Mouse (Mus musculus) midbrain, embryonic 13.5 days (tissue): ENCODE data around the gene Perm1. TPM values are rescaled to one million over a fixed set of nuclear protein-coding genes. Genes with fewer than 3 reads are reported as not detected.
A peak's percentile ranks its signal among the peaks of the same experiment; 100 is the strongest.

ENCODE experiments used
- ATAC-seq: fragments of 200-750 bp; cut with Nextera tagmentation; 2 replicates; pipeline ENCODE4 v1.8.0; 2017; ENCODE audit warnings: mild to moderate bottlenecking, moderate TSS enrichment, moderate library complexity
- H3K27ac ChIP-seq: fragments of 300-500 bp; sonication (generic); 2 replicates; pipeline ENCODE4 v1.5.1; 2015; ENCODE audit warnings: inconsistent platforms, mild to moderate bottlenecking, moderate library complexity
- H3K27me3 ChIP-seq: fragments of 300-500 bp; sonication (generic); 2 replicates; pipeline ENCODE4 v1.6.1; 2015; ENCODE audit warnings: mild to moderate bottlenecking, inconsistent platforms
- H3K36me3 ChIP-seq: fragments of 300-500 bp; sonication (generic); 2 replicates; pipeline ENCODE4 v1.6.1; 2015; ENCODE audit warnings: mild to moderate bottlenecking, inconsistent platforms
- H3K4me1 ChIP-seq: fragments of 300-500 bp; sonication (generic); replicated peaks from 2 replicates; pipeline ENCODE4 v1.6.1; 2015; ENCODE audit warnings: inconsistent platforms
- H3K4me2 ChIP-seq: fragments of 300-500 bp; sonication (generic); replicated peaks from 2 replicates; pipeline ENCODE4 v1.6.1; 2015; ENCODE audit warnings: moderate library complexity, mild to moderate bottlenecking, inconsistent platforms
- H3K4me3 ChIP-seq: fragments of 300-500 bp; sonication (generic); replicated peaks from 2 replicates; pipeline ENCODE4 v1.5.1; 2015; ENCODE audit warnings: mild to moderate bottlenecking, inconsistent platforms
- H3K9ac ChIP-seq: fragments of 300-500 bp; sonication (generic); replicated peaks from 2 replicates; pipeline ENCODE4 v1.6.1; 2015; ENCODE audit warnings: mild to moderate bottlenecking, inconsistent platforms
- H3K9me3 ChIP-seq: fragments of 300-500 bp; sonication (generic); 2 replicates; pipeline ENCODE4 v1.6.1; 2016; ENCODE audit warnings: mild to moderate bottlenecking, inconsistent platforms
- WGBS: fragments of 180-500 bp; shearing (Covaris S2); methylation state at CpG from one replicate; pipeline ENCODE4 v1.1.7; 2015; 5-methylcytosine and 5-hydroxymethylcytosine counted together
- polyA plus RNA-seq: library from polyadenylated mRNA; unstranded; fragments of >200 nt; fragmentation: Nextera tagmentation; extraction: Ambion mirVana; gene quantifications from 2 replicates; pipeline ENCODE4 v1.2.1, GENCODE M21; 2015

Gene Perm1
- polyA plus RNA-seq, 1 experiment from 2014 or later = 2.5 TPM

DNA sequence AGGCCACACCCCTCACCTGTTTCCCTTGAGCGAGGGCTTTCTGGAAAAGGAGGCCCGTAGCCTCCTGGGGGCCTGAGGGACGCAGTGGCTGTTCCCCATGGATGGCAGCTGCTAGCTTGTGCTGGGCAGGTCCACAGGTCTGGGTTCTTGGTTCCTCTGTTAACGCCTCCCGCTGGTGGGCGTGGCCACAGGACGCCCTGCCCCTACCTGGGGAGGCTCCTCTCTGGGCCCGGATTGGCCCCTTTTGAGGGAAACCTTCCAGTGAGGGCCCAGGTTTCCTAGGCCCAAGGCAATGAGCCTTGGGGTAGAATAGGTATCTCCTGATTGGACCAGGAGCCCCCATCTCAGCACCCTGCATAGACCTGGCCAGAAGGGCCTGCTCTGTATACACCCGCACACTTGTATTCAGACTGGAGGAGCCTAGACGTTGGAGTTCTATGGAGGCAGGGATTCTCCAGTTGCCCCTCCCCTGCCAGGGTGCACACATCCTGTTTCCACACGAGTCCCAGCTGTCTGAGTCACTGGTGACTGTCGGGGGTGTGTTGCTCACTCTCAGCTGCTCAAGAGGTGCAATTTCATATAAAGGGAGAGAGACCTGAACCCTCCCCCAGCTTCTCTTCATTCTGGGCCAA is 12.8 kb downstream of the Perm1 start:
- Histone ChIP-seq H3K9me3 (no peaks in the 10 kb centered on the region), H3K27me3 (no peaks in the 10 kb centered on the region), H3K4me1 (peaks cover 11% of the 10 kb centered on the region), H3K27ac (no peak overlapping the region), H3K9ac (no peak overlapping the region), H3K4me3 (no peak overlapping the region), H3K4me2 (0 out of 2 replicates have a peak overlapping the region, but pooled peaks have one; percentile 0), H3K36me3 (peaks cover 47% of the 10 kb centered on the region)
- 32% methylated on average over 12 of the region's 12 CpGs for WGBS
- peak; percentile 37 for ATAC-seq

DNA sequence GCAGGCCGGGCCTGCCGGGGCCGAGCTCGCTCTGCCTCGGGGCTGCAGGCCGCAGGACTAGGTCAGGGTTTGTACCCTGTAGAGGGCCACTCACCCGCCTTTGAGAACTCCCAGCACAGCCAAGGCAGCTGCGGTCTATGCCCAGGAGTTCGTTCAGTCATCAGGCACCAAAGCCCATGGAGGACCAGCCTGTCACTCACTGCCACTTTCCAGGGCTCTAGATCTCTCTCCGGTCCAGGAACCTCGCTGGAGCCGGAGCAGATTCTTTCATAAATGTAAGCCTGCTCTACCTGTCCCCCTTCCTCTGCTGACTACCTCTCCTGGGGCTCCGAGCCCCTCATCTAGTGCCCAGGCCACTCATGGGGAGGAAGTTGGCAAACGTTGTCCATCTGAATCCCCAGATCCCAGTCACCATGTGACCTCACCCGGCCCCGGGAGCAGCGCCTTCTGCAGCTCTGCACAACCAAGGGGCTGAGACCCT is 18.4 kb downstream of the Perm1 start:
- Histone ChIP-seq H3K4me2 (peak overlapping the region; percentile 83), H3K27me3 (no peaks in the 10 kb centered on the region), H3K4me1 (peaks cover 22% of the 10 kb centered on the region), H3K36me3 (peaks cover 58% of the 10 kb centered on the region), H3K4me3 (peak overlapping the region; percentile 92), H3K27ac (peak overlapping the region; percentile 91), H3K9me3 (no peaks in the 10 kb centered on the region), H3K9ac (peak overlapping the region; percentile 81)
- 2% methylated on average over 17 of the region's 17 CpGs for WGBS
- peak; percentile 36 for ATAC-seq

DNA sequence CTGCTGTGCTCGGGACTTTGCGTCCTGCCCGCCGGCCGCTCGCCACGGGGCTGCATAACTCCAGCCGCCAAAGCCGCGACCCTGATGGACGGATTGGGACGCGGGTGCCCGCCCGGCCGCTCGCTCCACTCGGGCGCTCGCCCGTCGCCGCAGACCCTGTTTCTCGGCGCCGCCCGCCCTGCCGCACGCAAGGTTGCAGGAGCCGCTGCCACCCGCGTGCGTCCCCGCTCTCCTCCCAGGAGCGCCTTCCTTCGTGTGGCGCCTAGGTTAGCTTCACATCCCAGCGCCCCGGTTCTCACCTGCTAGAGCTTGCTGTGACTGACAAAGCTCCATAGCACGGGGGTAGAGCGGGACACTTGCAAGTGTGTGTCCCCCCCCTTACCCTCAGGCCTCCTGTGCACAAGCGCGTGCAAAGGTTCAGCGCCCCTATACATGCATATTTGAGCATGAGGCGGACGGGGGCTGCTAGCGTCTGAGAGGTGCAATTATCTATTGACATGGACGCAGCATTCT is 19.1 kb downstream of the Perm1 start, which contains the start of gene Plekhn1:
Gene Plekhn1, minus strand, starts transcription at position 157 of the 513 bp plus-strand sequence.
- ATAC-seq = peak; percentile 64
- Histone ChIP-seq H3K27ac (peak within 1 kb of the TSS; percentile 91), H3K4me2 (peak within 1 kb of the TSS; percentile 83), H3K9me3 (no peaks in the 10 kb centered on the region), H3K27me3 (no peaks in the 10 kb centered on the region), H3K9ac (peak within 1 kb of the TSS; percentile 82), H3K36me3 (peaks cover 58% of the 10 kb centered on the region), H3K4me3 (peak within 1 kb of the TSS; percentile 92), H3K4me1 (peaks cover 22% of the 10 kb centered on the region)
- under 1% methylated on average over 35 of the region's 48 CpGs for WGBS

DNA sequence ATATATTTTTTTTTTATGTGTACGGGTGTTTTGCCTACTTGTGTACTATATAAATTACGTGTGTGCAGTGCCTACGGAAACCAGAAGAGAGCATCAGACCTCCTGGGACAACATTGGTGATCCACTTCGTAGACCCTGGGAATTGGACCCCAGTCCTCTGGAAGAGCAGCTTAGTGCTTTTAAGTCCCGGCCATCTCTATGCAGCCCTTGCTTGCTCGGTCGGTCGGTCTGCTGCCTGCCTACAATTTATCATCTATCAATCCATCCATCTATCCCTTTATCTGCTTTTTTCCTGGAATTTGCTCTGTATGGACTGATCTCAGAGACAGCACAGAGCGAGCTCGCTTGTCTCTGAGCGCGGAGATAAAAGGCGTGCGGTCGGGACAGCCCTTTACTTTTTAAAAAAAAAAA is 19.7 kb downstream of the Perm1 start:
- peak; percentile 37 for ATAC-seq
- Histone ChIP-seq H3K4me1 (peaks cover 22% of the 10 kb centered on the region), H3K4me2 (peak overlapping the region; percentile 83), H3K27me3 (no peaks in the 10 kb centered on the region), H3K4me3 (peak overlapping the region; percentile 92), H3K9ac (peak overlapping the region; percentile 82), H3K9me3 (no peaks in the 10 kb centered on the region), H3K36me3 (peaks cover 58% of the 10 kb centered on the region), H3K27ac (peak overlapping the region; percentile 89)
- WGBS = under 1% methylated on average over 15 of the region's 15 CpGs

DNA sequence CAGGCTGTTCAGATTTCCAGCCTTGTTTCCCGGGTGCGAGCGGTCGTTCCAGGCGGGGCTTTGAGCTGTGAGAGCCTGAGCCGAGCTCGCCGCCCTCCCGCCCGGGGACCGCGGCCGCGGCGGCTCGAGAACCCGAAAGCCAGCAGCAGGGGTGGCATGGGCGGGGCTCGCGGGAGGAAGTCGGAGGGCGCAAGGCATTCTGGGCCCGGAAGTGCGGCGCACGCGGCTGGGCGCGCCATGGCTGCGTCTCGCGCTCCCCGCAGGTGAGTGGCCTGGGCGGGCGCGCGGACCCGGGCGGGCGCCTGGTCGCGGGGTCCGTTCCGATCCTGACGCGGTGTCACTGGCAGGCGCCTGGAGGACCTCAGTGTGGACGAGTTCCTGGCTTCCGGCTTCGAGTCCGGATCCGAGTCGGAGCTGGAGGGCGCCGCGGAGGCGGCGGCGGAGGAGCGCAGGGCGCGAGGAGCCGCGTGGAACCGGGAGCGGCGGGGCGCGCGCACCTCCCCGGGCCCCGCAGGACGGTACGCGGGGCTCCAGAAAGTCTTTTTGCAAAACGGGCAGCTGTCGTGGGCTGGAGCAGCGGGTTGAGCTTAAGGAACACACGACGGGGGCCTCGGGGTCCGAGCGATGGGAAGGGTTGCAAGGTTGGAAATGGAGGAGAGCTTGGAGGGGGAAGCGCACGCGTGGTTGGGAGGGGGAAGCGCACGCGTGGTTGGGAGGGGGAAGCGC is 20.3 kb downstream of the Perm1 start, which contains the start of gene Noc2l:
Gene Noc2l, plus strand, starts transcription at position 203 of the 726 bp plus-strand sequence.
- peak; percentile 88 for ATAC-seq
- under 1% methylated on average over 73 of the region's 90 CpGs for WGBS

DNA sequence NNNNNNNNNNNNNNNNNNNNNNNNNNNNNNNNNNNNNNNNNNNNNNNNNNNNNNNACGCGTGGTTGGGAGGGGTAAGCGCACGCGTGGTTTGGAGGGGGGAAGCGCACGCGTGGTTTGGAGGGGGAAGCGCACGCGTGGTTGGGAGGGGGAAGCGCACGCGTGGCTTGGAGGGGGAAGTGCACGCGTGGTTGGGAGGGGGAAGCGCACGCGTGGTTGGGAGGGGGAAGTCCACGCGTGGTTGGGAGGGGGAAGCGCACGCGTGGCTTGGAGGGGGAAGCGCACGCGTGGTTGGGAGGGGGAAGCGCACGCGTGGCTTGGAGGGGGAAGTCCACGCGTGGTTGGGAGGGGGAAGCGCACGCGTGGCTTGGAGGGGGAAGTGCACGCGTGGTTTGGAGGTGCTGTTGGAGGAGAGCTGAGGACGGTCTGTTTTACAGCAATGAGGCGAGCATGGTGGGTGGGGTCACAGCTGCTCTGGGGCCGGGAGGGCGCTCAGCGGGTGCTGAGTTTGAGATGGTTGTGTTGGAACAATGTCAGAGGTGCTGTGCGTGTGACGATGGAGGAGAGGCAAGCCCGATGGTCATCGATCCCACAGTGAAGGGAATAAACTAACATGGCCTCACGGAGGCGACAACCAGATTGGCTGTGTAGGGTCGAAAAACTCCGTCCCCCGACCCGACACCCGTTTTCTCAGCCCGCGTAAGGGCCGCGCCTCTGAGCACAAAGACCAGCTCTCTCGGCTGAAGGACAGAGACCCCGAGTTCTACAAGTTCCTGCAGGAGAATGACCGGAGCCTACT is 21.2 kb downstream of the Perm1 start:
- 21% methylated on average over 58 of the region's 60 CpGs for WGBS
- peak overlapping the region; percentile 82 for H3K9ac ChIP-seq
- H3K4me1 ChIP-seq = peaks cover 22% of the 10 kb centered on the region
- H3K27me3 ChIP-seq = no peaks in the 10 kb centered on the region
- H3K4me2 ChIP-seq = peak overlapping the region; percentile 83
- no peaks in the 10 kb centered on the region for H3K9me3 ChIP-seq
- peaks cover 58% of the 10 kb centered on the region for H3K36me3 ChIP-seq
- peak overlapping the region; percentile 92 for H3K4me3 ChIP-seq
- no peak overlapping the region for H3K27ac ChIP-seq
- ATAC-seq = no peak

More for the DNA sequence above, 20.3 kb downstream of the Perm1 start, which contains the start of gene Noc2l:
- peaks cover 22% of the 10 kb centered on the region for H3K4me1 ChIP-seq
- H3K4me2 ChIP-seq = peak within 1 kb of the TSS; percentile 83
- H3K9ac ChIP-seq = peak within 1 kb of the TSS; percentile 82
- H3K36me3 ChIP-seq = peaks cover 58% of the 10 kb centered on the region
- peak within 1 kb of the TSS; percentile 91 for H3K27ac ChIP-seq
- no peaks in the 10 kb centered on the region for H3K27me3 ChIP-seq
- peak within 1 kb of the TSS; percentile 92 for H3K4me3 ChIP-seq
- H3K9me3 ChIP-seq = no peaks in the 10 kb centered on the region

DNA sequence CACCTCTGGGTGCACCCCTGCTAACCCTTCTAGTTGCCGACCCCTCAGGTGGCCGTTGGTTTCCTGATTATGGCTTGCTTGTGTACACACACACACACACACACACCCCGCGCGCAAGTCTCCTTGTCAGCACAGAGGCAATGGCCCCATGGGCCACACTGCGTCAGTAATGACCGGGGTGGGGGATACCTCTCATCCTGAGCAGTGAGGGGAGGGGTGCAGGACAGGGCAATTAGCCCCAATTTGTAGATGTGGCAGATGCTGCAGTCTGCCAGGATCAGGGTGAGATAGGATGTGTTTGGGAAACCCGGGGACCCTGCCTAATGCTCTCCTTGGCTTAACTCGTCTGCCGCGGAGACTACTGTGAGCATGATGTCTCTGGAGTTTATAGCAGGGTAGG is 33.9 kb downstream of the Perm1 start:
- Histone ChIP-seq H3K4me1 (peaks cover 37% of the 10 kb centered on the region), H3K4me2 (no peak overlapping the region), H3K9me3 (no peaks in the 10 kb centered on the region), H3K4me3 (no peak overlapping the region), H3K27me3 (peaks cover 8% of the 10 kb centered on the region), H3K9ac (no peak overlapping the region), H3K27ac (peak overlapping the region; percentile 74; the same call in 1 of the 2 replicates), H3K36me3 (peaks cover 49% of the 10 kb centered on the region)
- WGBS = 60% methylated on average over 11 of the region's 11 CpGs
- ATAC-seq = 0 out of 2 replicates have a peak, but pooled peaks have one; percentile 15

DNA sequence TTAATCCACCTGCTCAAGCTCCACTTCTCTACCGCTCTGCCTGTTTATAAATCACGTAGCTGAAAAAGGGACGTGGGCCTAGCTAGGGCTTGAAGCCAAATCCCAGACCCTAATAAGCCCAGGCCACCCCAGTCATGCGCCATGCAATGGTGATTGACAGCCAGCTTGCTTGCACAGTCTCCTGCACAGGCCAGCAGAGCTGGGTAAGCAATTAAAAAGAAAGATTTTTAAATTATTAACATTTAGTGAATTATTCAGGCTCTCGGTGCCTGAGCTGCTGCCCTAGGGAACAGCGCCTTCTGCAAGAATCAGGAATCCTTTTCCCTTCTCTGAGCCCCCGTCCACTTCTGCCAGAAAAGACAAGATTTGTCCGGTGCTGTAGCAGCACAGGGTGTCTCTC is 35.4 kb downstream of the Perm1 start:
- no peaks in the 10 kb centered on the region for H3K9me3 ChIP-seq
- peaks cover 49% of the 10 kb centered on the region for H3K4me1 ChIP-seq
- no peak overlapping the region for H3K9ac ChIP-seq
- peaks cover 20% of the 10 kb centered on the region for H3K27me3 ChIP-seq
- peak overlapping the region; percentile 74 for H3K27ac ChIP-seq
- ATAC-seq = peak; percentile 40; the same call in 1 of the 2 replicates
- H3K4me3 ChIP-seq = no peak overlapping the region
- peaks cover 35% of the 10 kb centered on the region for H3K36me3 ChIP-seq
- no peak overlapping the region for H3K4me2 ChIP-seq
- WGBS = 66% methylated on average over 8 of the region's 8 CpGs

DNA sequence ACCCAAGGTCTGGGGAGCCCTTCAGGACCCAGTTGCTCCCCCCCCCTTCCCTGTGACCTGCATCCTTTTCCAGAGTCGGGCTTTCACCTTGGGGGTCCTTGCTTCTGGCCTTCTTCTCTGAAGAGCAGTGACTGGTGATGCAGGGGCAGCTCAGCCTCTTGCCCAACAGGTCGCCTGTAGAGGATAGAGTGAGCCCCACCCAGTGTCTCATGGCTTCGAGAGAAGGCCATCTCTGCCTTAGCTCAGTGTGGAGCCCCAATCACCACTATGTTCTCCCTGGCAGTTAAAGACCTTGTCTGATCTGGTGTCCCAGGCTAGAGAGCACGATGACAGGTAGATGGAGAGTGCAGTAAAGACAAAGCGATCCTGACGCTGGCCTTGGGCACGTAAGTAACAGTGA is 36.5 kb downstream of the Perm1 start:
- H3K36me3 ChIP-seq = peaks cover 25% of the 10 kb centered on the region
- H3K4me2 ChIP-seq = no peak overlapping the region
- peaks cover 49% of the 10 kb centered on the region for H3K4me1 ChIP-seq
- 0 out of 2 replicates have a peak overlapping the region, but pooled peaks have one; percentile 4 for H3K9ac ChIP-seq
- 33% methylated on average over 7 of the region's 7 CpGs for WGBS
- H3K27ac ChIP-seq = peak overlapping the region; percentile 74
- no peak overlapping the region for H3K4me3 ChIP-seq
- no peaks in the 10 kb centered on the region for H3K9me3 ChIP-seq
- peaks cover 20% of the 10 kb centered on the region for H3K27me3 ChIP-seq
- no peak for ATAC-seq

DNA sequence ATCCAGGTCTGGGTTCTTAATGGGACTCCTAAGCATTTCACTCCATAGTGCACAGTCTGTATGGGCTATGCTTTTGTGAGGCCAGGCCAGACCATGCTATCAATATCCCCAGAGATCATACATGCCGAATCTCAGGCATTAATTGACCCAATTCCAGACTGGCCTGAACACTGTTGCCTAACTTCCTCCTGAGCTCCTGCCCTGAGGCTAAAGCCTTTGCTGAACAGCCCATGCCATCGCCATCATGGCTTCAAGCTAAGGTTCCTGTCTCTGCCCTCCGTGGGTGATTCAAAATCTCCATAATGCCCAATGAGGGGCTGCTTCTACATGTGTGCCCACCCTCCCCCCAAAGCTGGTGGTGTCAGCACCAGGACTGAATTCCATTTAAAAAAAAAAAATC is 37.0 kb downstream of the Perm1 start:
- peak; percentile 7; the same call in 1 of the 2 replicates for ATAC-seq
- H3K27ac ChIP-seq = peak overlapping the region; percentile 74
- peaks cover 49% of the 10 kb centered on the region for H3K4me1 ChIP-seq
- H3K36me3 ChIP-seq = peaks cover 20% of the 10 kb centered on the region
- no peak overlapping the region for H3K4me3 ChIP-seq
- WGBS = 27% methylated on average over 3 of the region's 3 CpGs
- no peaks in the 10 kb centered on the region for H3K9me3 ChIP-seq
- peaks cover 20% of the 10 kb centered on the region for H3K27me3 ChIP-seq
- H3K9ac ChIP-seq = no peak overlapping the region
- H3K4me2 ChIP-seq = no peak overlapping the region

DNA sequence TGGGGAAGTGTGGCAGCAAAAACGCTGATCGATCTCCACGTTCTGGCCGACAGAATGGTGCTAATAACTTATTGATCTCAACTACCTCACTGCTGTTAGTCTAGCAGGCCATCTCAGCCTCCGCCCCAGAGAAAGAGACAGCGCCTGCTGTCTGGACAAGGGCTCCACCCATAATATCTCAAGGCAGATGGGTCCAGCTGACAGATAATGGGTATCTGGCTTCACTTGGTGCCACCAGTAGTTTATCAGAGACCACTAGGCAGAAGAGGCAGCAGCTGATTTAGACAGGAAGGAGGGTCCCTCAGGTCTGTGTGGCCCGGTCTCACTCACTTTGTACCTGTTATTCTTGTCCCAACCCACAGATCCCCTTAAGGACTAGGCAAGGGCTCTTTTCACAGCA is 37.4 kb downstream of the Perm1 start:
- no peak overlapping the region for H3K4me3 ChIP-seq
- peaks cover 20% of the 10 kb centered on the region for H3K27me3 ChIP-seq
- peaks cover 49% of the 10 kb centered on the region for H3K4me1 ChIP-seq
- H3K36me3 ChIP-seq = peaks cover 16% of the 10 kb centered on the region
- H3K9ac ChIP-seq = no peak overlapping the region
- H3K9me3 ChIP-seq = no peaks in the 10 kb centered on the region
- ATAC-seq = no peak
- H3K4me2 ChIP-seq = no peak overlapping the region
- 48% methylated on average over 7 of the region's 7 CpGs for WGBS
- H3K27ac ChIP-seq = peak overlapping the region; percentile 74
